Mouse (Mus musculus) thymus, postnatal 25 days (tissue): ENCODE measurements around the gene Sod2.
A peak's percentile ranks its signal among the peaks of the same experiment; 100 is the strongest.
"Not testable (repeated sequence)": the region's sequence is repeated elsewhere in the genome, so short reads cannot be mapped to it uniquely, and the experiment has no call there.

Experiments used
- DNase-seq: peaks from one replicate; pipeline ENCODE4 v3.0.0; 2022

Gene Sod2

GRCm38 (mm10) chr17:13013316-13013715 lies 6.7 kb downstream of the Sod2 start:
- no peak for DNase-seq

GRCm38 (mm10) chr17:13036627-13037192 lies 30.1 kb downstream of the Sod2 start:
- not testable (repeated sequence) for DNase-seq

- peak; percentile 46 for DNase-seq
These were observed 37.4 kb downstream of the Sod2 start for GRCm38 (mm10) chr17:13043846-13044673.

- DNase-seq, result not testable (repeated sequence)
These were observed 45.6 kb downstream of the Sod2 start, which contains the start of gene Gpr31b for GRCm38 (mm10) chr17:13052124-13052813. TSS of gene Gpr31b (minus strand) at chr17:13052296.

GRCm38 (mm10) chr17:13060804-13061203 lies 54.2 kb downstream of the Sod2 start, which contains the start of gene Tcp10b:
TSS of gene Tcp10b (plus strand) at chr17:13061104.
- DNase-seq, result not testable (repeated sequence)

- not testable (repeated sequence) for DNase-seq
These were observed 56.2 kb downstream of the Sod2 start for GRCm38 (mm10) chr17:13062882-13063281.

- not testable (repeated sequence) for DNase-seq
These were observed 61.3 kb downstream of the Sod2 start for GRCm38 (mm10) chr17:13067864-13068385.

- not testable (repeated sequence) for DNase-seq
These were observed 62.6 kb downstream of the Sod2 start for GRCm38 (mm10) chr17:13069227-13069626.
